Mouse (Mus musculus) bone marrow macrophage, adult 2 months (primary cell): Measurements from ENCODE around the gene BC029722. TPM values are rescaled to one million over a fixed set of nuclear protein-coding genes. Genes with fewer than 3 reads are reported as not detected.
"Not testable (repeated sequence)": the region's sequence is repeated elsewhere in the genome, so short reads cannot be mapped to it uniquely, and the experiment has no call there.

Source experiments
- H3K27ac ChIP-seq: 2 replicates; pipeline ENCODE4 v1.5.1; 2012; ENCODE audit warnings: low read depth, low read length; ENCODE audit not compliant: insufficient read depth
- H3K4me1 ChIP-seq: 2 replicates; pipeline ENCODE4 v1.6.1; 2012; ENCODE audit warnings: low read length; ENCODE audit not compliant: control insufficient read depth, insufficient read depth
- H3K4me3 ChIP-seq: 2 replicates; pipeline ENCODE4 v1.5.1; 2012; ENCODE audit warnings: mild to moderate bottlenecking, low read length, moderate library complexity; ENCODE audit not compliant: insufficient read depth
- CTCF ChIP-seq: IDR thresholded peaks from 2 replicates; pipeline ENCODE4 v1.5.1; 2012; ENCODE audit warnings: low read depth, mild to moderate bottlenecking, low read length, moderate library complexity
- POLR2A ChIP-seq: IDR thresholded peaks from 2 replicates; pipeline ENCODE4 v1.6.1; 2012; ENCODE audit warnings: mild to moderate bottlenecking, low read depth, low read length, borderline replicate concordance
- polyA plus RNA-seq: library from polyadenylated mRNA; stranded (reverse); fragments of >200 nt; gene quantifications from 2 replicates; pipeline ENCODE4 v1.2.4, GENCODE M21; 2012; ENCODE audit not compliant: missing spikeins, insufficient read depth, insufficient read length

Gene BC029722
- polyA plus RNA-seq, 1 experiment: 46.1 TPM

DNA sequence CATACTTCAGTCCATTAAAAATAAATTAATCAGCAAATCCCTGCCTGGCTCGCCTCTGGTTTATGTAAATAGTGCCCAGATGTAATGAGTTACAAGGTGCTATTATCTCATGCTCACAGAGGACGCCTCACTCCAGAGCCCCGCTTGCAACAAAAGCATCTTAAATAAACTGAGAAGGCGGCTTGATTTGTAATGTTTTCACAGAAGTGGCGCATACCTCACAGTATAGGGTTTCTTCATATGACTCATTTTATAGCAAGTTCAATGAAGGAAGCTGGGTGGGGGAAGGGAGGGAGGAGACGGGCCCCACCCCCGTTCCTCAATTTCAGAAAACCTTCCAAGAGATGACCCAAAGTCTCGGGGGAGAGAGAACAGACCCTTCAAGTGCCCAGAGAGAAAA is 27.7 kb upstream of the BC029722 start:
- no peak overlapping the region for H3K27ac ChIP-seq
- no peak overlapping the region for H3K4me3 ChIP-seq
- H3K4me1 ChIP-seq: no peaks in the 10 kb centered on the region
- TF ChIP-seq CTCF: no peak
- TF ChIP-seq POLR2A: no peak

DNA sequence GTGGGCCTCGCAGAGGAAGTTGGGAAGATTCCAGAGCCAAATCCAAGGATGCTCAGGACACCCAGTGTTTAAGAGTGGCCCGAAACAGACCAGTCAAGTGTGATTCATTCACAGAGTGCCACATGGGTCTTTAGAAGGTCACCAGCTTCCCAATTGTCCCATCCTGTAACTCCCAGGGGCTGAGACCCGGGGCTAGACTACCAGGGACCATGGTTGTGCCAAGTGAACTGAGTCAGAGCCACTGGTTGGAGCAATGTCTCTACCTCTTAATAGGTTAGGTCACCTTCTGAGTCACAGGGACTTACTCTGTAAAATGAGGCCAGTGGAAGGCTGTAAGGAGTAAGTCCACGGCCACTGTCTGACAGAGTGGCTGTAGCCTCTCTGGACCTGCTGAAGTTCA is 19.7 kb upstream of the BC029722 start:
- H3K4me1 ChIP-seq: no peaks in the 10 kb centered on the region
- TF ChIP-seq POLR2A: no peak
- no peak for TF ChIP-seq CTCF

DNA sequence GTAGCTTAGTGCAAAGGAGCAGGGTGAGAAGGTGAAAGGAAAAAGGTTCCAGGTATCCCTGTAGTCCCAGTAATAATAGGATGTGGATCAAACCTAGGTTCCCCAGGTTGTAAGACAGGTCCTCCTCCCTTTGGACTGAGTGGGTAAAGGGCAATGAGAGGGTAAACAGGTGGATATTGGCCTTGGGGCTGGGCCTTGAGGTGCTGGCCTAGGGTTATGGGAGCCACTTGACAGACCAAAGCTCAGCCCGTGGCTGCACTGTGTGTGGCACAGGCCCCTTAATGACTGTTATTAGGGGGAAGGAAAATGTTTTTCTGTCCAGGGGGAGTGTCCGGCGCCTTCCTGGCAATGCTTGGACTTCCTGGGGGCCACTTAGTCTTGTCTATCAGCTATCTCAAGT is 18.7 kb upstream of the BC029722 start:
- no peak overlapping the region for H3K27ac ChIP-seq
- TF ChIP-seq POLR2A: no peak
- TF ChIP-seq CTCF: no peak

More for the DNA sequence above, 19.7 kb upstream of the BC029722 start:
- Histone ChIP-seq H3K4me3 (no peak overlapping the region), H3K27ac (no peak overlapping the region)

DNA sequence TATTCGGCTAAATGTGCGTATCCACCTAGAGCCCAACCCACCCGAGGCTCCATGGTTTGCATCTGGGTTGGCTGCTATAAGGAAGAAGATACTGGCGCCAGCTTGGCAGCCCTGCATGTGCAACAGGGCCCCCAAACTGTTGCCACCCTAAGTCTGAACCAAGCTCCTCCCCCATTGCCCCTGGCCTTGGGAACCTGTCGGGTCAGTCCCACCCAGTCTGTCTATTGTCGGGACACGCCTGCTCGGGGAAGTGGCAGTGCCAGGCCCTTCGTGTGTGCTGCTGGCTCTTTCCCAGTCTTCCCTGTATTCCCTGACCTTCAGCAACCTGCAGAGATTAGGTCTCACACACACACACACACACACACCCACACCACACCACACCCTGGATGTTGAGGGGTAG is 15.5 kb upstream of the BC029722 start, which contains the start of gene Fam83c:
Fam83c (minus strand) TSS at position 123 of the 400 bp plus-strand sequence.
- no peak within 1 kb of the TSS for H3K4me3 ChIP-seq
- TF ChIP-seq POLR2A (no peak), CTCF (no peak)
- no peak within 1 kb of the TSS for H3K27ac ChIP-seq
- H3K4me1 ChIP-seq: no peaks in the 10 kb centered on the region

More for the DNA sequence above, 18.7 kb upstream of the BC029722 start:
- Histone ChIP-seq H3K4me1 (no peaks in the 10 kb centered on the region), H3K4me3 (no peak overlapping the region)

DNA sequence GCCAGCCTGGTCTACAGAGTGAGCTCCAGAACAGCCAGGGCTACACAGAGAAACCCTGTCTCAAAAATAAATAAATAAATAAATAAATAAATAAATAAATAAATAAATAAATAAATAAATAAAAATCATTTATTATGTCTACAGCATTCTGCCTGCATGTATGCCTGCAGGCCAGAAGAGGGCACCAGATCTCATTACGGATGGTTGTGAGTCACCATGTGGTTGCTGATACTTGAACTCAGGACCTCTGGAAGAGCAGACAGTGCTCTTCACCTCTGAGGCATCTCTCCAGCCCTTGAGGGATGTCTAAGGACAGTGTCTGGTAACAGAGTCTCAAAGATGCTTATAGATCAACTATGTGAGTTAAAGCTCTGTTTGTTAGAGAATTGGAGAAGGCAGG is 12.9 kb upstream of the BC029722 start:
- H3K27ac ChIP-seq, H3K4me1 ChIP-seq, H3K4me3 ChIP-seq: not testable (repeated sequence)

DNA sequence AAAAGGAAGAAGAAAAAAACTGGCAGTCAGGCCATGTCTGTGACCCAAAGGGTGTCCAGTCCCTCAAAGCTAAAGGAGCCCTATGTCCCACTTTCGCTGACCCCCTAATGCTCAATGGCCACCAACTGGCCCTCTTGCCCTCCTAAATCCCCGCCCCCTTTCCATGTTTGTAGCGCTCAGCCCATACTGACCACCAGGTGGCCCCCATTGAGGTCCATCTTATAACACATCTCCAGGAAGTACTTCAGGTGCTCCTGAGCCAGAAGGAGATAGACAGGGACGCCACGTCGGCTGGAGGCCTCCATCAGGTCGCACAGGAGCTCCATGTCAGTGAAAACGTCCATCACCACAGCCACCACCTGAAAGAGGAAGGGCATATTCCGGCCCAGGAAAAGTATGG is 12.1 kb upstream of the BC029722 start:
- H3K4me1 ChIP-seq: peaks cover 7% of the 10 kb centered on the region
- no peak overlapping the region for H3K27ac ChIP-seq
- TF ChIP-seq POLR2A (no peak), CTCF (no peak)
- no peak overlapping the region for H3K4me3 ChIP-seq

DNA sequence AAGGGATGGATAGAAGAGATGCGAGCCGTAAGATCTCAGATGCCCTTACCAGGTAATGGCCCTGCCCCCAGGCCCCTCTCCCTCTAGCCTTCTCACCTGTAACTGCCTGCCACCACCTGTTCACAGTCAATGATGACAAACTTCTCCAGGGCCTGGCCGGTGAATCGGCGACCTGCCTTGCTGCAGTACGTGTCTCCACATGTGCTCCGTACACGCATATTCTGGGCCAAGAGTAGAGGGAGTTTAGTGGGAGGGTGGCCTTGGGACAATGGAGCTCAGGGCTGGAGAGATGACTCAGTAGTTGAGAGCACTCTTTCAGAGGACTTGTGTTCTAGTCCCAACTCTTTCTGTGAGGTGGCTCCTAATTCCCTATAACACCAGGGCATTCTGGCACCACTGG is 11.6 kb upstream of the BC029722 start:
- no peak for TF ChIP-seq POLR2A
- TF ChIP-seq CTCF: no peak
- H3K4me1 ChIP-seq: peaks cover 7% of the 10 kb centered on the region
- H3K27ac ChIP-seq: no peak overlapping the region
- no peak overlapping the region for H3K4me3 ChIP-seq

DNA sequence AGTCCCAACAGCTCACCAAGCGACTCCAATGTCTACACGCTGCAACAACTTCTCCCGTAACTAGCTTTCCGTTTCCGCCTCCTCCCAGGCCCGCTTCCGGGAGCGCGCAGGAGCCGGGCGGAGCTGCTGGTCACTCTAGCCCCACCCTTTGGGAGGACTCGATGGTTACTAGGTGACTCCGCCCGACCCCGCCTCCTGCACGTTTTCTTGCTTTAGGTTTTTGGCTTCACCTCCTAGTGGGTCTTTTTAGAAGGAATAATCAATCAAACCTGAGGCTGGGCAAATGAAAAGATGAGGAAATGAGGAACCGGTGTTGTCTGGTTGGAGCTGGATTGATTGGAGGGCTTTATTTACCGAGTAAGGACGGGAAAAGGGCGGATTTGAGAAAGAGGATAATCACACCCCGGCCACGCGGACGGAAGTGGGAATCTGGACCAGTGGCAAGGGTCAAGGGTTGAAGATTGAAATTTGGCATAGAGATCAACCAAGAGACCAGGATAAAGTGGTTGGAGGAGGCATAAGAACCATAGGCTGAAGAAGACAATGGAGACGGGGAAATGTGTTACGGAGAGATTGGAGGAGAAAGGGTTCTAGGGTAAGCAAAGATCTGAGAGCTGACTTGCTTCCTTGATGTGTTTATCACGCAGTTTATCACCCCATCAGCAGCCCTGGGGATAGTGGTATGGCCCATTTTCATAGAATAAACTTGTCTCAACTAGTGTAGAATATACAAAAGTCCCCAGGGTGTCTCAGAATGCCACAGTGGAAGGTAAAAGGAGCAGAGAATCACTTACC is 7.6 kb upstream of the BC029722 start, which contains the start of gene Eif6:
Eif6 (minus strand) TSS at position 296 of the 795 bp plus-strand sequence.
- peak within 1 kb of the TSS; percentile 85 for H3K4me3 ChIP-seq
- TF ChIP-seq POLR2A: no peak
- TF ChIP-seq CTCF: no peak
- H3K27ac ChIP-seq: peak within 1 kb of the TSS; percentile 68
- H3K4me1 ChIP-seq: peaks cover 10% of the 10 kb centered on the region

DNA sequence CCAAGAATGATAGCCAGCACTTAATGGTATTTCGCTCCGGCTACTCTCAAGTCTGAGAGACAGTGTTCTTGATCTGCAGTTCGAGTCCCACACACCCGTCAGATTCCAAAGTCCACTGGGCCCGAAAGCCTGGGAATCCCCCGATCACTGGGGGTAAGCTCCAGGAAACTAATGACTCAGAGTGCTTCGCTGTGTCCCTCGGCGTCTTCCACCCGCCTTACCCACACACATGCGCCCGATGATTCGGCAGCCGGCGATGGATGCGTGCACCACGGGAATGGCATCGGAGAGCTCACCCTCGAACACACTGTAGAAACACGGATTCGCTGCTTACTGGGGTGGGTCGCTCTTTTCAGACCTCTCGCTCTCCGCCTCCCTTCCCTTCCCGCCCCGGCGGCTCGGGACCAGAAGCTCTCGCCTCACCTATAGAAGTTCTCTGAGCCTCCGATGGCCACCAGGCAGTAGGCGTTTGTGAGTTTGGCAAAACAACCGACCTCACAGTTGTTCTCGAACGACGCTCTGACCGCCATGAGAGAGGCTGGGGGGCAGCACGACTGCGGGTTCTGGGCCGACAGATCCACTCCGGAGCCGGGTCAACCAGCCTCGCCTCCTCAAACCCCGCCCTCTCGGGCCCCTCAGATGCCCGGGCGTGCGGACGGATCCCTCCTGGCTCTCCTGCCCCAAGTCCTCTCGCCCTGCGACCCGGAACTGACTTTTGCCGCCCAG is 6.8 kb upstream of the BC029722 start:
- H3K4me1 ChIP-seq: peaks cover 10% of the 10 kb centered on the region
- TF ChIP-seq POLR2A: no peak
- peak overlapping the region; percentile 85 for H3K4me3 ChIP-seq
- H3K27ac ChIP-seq: peak overlapping the region; percentile 68

DNA sequence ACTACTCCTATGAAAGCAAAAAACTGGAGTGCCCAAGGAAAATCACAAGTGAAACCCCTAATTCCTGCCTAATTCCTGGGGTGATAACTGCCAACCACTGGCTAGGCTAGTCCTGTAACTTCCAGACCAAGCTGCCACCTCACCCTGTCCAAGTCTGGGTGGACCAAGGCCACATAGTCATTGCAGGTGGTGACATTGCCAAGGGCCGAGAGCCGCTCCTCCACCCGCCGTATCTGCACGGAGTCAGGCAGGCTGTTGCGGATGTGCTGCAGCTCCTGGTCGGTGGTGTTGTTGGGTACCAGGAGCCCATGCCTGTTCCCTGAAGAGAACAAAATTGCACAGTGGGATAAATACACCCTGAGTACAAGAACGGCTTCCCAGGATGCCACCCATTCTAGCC is 4.5 kb upstream of the BC029722 start:
- no peak overlapping the region for H3K4me3 ChIP-seq
- no peak overlapping the region for H3K27ac ChIP-seq
- H3K4me1 ChIP-seq: peaks cover 25% of the 10 kb centered on the region
- TF ChIP-seq POLR2A (no peak), CTCF (no peak)
